Mouse (Mus musculus) liver (tissue): ENCODE measurements at regions not wholly inside any gene's neighbourhood (a gene's known extent, or its start where the extent isn't known, plus 50 kb on each side); places are given as distances from the start of the nearest gene placed in this dataset.
A peak's percentile ranks its signal among the peaks of the same experiment; 100 is the strongest.

Source experiments
- DNase-seq: peaks from one replicate; pipeline ENCODE4 v3.0.0-alpha.2; 2020; ENCODE audit warnings: mixed read lengths

- DNase-seq: peak; percentile 73
Observed at GRCm38 (mm10) chr16:76441803-76442448, 68.3 kb upstream of the Nrip1 start.

GRCm38 (mm10) chr16:76438093-76438883, 64.7 kb upstream of the Nrip1 start:
- no peak for DNase-seq

GRCm38 (mm10) chr16:76436290-76436689, 62.7 kb upstream of the Nrip1 start:
- DNase-seq: no peak

DNA sequence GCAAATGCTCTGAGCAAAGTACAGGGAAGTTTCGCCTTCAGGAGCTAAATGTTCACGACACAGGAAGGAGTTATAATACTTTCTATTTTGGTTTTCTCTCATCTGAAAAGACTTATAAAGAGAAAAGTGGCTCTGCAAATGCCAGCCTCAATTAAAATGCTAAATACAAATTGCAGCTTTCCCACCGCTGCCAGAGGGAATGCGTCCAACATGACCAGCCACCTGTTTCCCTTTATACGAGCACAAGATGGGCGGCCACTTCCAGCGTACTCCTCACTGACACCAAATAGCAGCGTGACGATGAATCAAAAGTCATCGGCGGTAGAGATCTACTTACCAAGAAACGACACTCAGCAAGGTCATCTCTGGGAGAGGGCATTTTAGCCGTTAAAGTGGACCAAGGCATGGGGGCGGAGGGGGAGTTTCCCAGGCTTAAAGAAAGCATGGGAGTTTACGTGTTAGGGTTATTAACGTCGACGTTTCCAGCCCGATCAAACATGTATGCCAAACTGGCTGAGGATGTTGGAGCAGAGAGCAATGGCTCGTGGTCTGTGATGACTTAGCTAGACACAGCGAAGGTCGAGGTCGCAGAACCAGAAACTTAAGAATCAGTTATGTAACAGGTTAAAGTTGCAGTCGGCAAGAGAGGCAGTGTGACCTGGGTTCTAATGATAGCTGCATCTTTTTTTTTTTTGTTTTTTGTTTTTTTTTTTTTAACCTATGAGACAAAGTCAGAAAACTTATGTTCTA, 59.6 kb upstream of the Nrip1 start:
- DNase-seq: no peak

DNA sequence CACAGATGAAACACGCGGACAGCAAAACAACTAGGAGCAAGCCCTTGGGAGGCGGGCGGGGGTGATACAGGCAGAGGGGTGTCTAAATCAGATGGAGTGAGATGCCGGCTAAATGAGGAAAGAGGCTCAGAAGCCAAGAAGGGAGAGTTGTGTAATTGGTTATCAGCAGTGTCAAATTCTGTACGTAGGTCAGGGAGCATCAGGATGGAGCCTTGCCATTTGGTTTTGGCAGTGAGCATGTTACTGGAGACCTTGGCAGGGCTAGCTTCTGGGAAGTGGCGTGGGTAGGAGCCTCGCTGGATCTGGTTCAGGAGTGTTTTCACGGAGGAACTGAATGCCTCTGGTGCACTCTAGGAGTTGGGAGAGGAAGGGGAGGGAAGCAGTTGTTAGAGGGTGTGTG, 58.7 kb upstream of the Nrip1 start:
- no peak for DNase-seq

DNA sequence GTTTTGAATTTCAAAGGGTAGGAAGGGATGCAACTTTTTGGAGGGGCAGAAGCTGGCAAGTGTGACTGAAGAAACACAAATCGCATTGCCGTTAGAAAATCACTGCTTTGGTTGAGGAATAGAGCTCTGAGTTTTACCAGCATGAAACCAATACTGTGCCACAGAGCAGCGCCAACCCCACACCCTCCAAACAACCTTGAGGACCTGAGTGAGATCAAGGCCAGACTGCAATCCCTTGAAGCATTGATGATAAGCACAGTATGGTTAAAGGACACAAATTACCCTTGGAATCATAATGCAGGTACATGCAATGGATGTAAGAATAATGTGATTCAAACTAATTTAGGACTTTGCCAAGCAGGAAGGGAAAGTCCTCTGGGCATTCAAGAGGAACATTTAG, 55.5 kb upstream of the Nrip1 start:
- no peak for DNase-seq

- no peak for DNase-seq
Observed at GRCm38 (mm10) chr16:76423964-76424363, 50.3 kb upstream of the Nrip1 start.
